Mouse (Mus musculus) MEL-GATA-1-ER (cell line): ENCODE measurements around the gene Gpatch1.

ENCODE experiments used
- DNase-seq: peaks from one replicate; pipeline ENCODE4 v3.0.0-alpha.2; 2012; ENCODE audit warnings: low read depth; ENCODE audit errors: extremely low read depth

The Gpatch1 gene

DNA sequence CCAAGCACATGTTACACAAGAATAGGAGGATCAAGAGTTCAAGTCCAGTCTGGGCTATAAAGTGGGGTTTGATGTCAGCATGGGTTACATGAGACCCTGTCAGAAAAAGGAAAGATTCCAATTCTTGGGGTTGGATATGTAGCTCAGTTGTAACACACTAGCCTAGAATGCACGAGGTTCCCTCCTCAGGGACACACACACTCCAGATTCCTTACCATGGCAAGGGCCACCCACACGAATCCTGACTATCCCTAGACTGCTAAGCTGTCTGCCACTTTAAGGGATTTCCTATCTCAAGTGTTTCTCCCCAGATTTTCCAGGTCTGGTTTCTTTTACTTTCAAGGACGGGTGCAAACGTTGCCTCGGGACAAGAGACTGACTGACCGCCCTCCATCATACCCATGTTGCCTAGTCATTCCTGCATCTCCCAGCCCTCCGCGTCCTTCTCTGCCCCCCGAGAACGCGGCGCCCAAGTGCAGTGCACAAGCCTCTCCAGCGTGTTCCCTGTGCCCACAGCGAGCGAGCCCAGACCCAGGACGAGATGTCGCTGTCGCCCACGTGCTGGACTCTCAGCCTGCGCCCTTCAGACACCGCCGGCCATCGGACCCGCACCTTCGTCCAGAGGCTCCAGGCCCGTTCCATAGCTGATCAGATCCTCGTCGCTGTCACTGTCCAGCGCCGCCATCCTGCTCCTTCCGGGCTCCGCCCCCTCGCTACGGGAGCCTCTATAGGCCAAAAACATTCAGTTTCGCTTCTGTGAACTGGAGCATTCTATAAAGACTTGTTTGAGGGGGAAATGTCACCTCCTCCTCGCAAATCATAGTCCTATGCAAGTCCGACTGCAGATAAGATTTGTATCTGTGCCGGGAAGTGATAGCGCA, at the start of gene Gpatch1:
Gene Gpatch1, minus strand, starts transcription at position 712 of the 881 bp plus-strand sequence.
- peak; percentile 75 for DNase-seq

DNA sequence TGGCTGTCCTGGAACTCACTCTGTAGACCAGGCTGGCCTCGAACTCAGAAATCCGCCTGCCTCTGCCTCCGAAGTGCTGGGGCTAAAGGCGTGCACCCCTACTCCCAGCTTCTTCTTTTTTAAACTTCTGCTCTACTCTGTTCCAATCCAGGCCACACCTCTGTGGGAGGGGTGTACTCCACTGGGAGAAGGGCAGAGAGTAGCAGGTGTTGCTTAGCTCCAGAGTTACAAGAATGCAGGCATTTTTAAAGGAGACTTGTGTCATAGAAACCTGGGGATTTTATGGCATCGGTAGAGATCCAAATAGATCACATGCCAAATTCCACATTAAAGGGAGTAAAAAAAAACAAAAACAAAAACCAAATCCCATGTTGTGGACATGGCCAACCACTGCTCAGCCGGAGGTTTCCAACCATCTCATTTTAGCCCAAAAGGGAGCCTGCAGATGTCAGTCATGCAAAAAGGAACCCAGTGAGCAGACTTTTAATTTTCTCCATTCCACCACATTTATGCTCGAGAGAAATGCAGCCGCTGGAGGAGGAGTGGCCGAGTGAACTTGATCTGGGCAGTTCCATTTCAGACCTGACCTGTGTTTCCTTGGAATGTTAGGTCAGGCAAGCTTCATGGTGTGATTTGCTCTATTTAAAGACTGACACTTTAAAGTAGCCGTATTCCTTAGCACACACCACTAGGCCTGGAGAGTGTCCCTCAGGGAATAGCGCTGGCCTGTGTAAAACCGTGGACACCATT, 47.1 kb upstream of the Gpatch1 start:
- DNase-seq, result no peak

DNA sequence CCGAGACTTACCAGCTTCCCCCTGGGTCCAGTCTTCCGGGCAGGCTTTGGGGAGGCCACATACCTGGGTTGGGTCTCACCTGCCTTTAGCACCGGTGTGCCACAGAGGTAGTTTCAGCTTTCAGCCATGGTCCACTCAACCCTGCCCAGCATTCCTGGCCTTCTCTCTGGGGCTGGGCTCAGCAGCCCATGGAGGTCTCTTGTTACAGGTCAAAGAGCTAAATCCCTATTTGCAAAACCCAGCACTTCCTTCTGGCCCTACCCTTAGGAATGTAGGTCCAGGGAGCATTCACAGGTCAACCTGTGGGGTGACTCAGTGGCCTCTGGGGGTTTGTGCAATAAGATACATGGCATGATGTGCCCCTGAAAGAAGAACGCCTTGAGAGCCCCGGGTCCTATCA, 44.6 kb upstream of the Gpatch1 start:
- DNase-seq, result no peak

DNA sequence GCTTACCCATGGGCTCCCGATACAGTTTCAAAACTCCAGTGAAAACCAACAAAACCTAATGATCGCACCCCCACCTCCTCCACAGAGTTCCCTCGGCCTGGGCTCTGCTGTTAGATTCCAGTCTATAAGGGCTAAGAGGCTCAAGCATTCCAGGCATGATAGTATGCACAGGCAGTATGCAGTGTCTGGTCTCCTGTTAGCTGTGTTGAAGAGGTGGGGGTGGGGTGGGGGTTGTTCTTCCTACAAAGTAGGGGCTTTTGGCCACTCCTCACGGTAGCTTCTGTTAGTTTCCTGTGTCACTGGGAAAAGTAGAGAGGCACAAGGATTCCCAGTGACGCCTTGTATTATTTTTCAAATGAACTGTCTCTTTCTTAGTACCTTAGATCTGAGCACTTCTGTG, 44.0 kb upstream of the Gpatch1 start:
- DNase-seq, result no peak

DNA sequence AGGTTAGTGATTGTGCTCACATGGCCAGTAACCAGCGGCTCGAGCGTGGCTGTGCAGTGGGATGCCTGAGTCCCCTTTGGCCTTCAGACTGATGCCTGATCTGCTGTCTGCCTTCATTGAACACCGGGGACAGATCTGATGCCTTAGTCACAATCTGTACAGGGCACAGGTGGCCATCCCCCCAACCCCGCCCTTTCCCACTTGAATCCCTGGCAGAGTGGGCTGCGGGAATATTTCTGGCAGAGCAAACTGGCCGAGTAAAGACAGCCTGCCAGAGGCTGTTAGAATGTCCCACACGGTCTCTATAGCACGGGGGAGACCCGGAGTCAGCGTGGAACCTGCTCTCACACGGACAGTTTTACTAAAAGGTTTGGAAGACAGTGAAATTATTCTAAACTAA, 39.4 kb upstream of the Gpatch1 start:
- DNase-seq, result no peak

DNA sequence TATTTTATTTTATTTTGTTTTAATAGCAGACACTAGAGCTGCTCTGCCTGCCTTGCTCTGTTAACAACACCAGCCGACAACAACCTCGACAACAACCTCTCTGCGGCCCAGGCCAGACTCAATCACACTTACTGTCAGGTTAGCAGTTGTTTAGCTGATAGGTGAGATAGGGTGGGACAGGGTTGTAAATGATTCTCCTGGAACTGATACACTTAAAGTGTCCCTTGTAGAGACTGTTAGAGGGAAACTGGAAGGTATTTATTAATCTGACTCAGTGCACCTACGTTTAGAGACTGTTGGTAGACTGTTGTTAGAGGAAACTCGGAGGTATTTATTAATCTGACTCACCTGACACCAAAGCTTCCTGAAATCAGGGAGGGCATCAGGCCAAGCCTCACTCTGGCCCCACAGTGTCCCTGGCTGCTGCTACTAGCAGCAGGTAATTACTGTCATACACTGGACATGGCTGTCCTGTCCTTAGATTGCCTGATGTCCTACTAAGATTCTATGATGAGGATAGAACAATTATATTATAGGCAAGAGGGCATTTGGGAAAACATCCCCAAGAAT, 37.1 kb upstream of the Gpatch1 start:
- DNase-seq, result no peak

DNA sequence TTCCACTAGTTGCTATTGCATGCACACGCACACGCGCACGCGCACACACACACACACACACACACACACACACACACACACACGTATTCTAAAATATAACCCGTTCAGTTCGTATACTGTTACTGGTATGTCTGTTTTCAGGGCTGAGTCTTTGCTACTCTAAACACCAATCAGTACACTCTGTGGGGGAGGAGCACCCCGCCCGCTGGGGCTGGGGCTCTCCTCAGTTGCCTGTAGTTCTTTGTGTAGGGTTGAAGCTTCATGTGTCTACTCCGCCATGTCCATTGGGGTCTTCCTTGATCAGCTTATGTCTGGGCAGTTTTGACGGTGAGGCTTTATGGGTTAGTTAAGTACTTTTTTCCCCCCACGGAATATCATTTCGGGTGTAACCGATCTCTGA, 35.1 kb upstream of the Gpatch1 start:
- DNase-seq, result no peak

DNA sequence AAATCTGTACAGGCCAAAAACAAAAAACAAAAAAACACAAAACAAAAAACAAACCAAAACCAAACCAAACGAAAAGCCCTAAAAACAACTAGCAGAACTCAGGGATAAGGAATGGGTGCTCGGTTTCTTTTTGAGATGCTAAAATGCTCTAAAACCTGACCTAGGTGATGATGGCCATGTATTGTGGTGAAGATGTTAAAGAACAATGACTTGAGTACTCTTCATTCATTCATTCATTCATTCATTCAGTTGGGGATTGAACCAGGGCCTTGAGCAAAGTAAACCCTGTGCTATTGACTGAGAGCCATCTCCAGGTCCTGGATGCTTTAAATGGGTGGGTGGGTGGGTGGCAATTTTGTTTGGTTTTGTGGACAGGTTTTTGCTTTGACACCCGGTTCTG, 32.9 kb upstream of the Gpatch1 start:
- no peak for DNase-seq

DNA sequence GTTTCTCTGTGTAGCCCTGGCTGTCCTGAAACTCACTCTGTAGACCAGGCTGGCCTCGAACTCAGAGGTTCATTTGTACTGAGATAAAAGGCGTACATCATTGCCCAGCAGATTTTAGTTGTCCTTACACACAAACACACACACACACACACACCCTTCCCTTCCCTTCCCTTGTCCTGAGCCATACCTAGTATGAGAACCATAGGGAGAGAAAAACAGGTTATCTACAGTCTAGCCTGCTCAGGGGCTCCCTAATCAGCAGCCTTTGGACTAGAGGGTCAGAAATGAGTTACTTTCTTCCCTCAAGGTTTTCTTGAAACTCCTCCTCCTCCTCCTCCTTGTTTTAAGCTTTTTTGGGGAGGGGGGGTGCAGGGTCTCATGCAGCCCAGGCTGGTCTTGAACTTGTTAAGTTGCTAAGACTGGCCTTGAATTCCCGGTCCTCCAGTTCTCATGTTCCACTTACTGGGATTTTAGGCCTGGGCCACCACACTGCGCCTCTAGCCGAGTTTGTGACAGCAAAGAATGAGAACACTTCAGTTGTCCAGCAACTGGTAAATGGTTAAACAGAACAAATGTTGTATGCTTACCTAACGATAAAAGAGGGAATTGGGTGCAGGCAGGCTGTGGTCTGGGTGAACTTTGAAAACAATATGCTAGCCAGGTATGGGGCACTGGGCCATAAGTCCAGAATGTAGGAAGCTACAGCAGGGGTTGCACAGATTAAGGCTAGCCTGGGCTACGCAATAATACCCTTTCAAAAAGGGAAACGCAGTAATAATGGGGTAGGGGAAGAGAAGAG, 31.8 kb upstream of the Gpatch1 start:
- no peak for DNase-seq

DNA sequence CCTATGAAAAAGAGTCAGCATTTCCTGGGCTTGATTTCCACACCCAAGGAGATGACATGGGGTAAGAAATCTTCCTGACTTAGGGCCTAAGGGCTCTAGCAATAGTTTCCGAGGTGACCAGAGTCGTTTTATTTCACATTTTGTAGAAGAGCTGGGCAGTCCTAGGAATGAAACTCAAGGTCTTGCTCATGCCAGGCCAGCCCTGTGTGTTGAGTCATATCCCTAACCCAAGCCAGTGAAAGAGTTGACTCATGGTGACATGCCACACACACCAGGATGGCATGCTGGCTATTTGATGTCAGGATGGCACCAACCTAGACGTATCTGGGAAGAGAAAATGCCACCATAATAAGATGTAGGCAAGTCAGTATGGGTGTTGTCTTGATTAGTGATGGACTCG, 30.8 kb upstream of the Gpatch1 start:
- DNase-seq, result no peak

DNA sequence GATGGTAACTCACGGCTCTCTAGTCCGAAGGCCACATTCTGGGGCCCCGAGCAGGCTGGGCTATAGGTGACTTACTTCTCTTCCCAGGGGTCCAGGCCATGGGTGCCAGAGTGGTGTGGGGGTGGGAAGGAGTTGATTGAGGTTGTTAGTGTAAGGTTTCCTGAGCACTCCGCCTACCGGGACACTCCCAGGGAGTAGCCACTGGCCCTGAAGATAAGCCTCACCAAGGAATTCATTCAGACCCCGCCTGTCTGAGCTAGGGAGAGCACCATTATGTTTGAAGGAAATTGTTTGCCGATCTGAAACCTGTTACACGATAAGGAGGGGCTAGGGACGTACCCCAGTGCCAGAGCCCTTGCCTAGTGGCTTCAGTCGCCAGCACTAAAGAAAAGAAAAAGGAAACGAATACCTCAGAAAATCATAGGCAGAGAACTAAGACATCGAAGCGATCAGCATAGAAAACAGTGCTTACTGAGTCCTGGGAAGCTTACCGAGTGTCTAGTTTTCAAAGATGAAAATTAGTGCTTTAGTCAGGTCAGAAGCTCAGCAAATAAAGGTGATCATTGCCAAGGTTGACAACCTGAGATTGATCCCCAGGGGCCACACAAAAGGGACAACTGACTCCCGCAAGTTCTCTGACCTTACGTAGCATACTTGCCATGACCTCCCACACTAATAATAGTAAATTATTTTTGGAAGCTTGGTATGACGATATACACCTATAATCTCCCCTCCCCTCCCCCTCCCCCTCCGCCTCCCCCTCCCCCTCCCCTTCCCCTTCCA, 29.9 kb upstream of the Gpatch1 start:
- no peak for DNase-seq

DNA sequence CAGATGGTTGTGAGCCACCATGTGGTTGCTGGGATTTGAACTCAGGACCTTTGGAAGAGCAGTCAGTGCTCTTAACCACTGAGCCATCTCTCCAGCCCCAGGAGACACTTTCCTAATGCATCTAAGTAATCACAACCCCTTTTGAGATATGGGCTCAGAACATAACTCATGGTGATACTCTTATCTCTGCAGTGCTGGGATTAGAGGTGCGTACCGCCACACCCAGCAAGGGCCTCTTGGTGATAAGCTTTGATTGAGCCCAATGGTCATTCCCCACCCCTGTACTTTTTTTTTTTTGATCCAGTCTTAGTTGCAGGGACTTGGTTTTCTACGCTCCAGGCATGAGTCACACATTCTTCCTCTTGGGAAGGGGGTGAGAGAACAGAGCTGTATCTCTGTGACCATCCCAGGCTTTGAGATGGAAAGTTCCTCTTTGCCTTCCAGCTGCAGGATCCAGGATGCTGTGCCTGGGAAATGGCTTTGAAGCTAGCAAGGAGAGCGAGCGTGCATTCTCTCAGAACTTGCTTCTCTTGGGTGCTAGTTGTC, 26.6 kb upstream of the Gpatch1 start:
- no peak for DNase-seq

DNA sequence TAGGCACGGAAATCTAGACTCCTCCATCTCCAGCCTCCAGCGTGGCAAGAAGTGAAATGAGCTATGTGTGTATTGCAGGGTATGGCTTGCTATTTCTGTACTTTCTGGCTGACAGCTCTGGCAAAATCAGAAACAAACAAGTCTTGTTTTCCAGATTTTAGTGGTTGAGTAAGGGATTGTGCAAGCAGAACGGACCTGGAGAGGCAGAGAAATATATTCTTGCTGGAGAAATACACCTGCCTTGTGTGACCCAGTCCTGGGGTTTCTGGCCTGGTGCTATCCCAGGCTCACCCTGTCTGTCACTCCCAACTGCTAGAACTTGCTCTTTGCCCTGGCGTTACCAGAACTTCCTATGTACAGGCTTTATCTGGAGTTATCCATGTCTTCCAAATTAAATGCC, 24.3 kb upstream of the Gpatch1 start:
- DNase-seq, result no peak

DNA sequence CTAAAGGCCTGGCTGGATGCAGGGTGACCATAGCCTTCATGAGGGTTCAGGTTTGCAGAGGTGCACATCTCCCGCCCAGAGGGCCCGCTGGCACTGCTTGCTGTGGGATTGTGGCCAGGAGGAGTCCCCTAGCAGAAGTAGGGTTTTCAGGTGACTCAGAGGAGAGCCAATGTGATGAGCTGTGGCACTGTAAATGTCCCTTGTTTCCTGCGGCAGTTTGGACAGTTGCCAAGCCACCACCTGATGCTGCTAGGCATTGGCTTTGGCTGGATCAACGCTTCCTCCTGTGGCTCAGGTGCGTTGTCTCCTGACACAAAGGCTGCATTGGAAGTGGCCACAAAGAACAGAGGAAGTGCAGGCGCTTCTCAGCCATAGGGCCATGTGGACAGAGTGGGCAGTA, 23.0 kb upstream of the Gpatch1 start:
- DNase-seq, result no peak

DNA sequence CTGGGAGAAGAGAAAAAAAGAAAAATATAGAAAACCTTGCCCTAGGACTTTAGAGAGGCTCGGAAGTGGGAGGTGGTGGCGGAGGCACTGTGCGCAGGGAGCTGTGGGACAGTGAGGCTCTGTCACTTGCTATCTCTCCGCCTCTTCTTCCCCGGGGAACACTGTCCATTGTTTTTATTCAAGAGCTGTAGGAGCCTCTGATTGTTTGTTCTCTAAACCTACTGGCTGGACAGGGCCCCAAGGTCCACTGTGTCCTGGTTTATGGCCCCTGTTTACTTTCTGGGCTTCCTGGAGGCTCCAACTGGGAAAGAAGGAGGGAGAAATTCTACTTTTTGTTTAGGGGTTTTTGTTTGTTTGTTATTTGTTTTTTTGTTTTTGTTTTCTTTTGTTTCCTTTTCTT, 22.0 kb upstream of the Gpatch1 start:
- DNase-seq, result no peak

DNA sequence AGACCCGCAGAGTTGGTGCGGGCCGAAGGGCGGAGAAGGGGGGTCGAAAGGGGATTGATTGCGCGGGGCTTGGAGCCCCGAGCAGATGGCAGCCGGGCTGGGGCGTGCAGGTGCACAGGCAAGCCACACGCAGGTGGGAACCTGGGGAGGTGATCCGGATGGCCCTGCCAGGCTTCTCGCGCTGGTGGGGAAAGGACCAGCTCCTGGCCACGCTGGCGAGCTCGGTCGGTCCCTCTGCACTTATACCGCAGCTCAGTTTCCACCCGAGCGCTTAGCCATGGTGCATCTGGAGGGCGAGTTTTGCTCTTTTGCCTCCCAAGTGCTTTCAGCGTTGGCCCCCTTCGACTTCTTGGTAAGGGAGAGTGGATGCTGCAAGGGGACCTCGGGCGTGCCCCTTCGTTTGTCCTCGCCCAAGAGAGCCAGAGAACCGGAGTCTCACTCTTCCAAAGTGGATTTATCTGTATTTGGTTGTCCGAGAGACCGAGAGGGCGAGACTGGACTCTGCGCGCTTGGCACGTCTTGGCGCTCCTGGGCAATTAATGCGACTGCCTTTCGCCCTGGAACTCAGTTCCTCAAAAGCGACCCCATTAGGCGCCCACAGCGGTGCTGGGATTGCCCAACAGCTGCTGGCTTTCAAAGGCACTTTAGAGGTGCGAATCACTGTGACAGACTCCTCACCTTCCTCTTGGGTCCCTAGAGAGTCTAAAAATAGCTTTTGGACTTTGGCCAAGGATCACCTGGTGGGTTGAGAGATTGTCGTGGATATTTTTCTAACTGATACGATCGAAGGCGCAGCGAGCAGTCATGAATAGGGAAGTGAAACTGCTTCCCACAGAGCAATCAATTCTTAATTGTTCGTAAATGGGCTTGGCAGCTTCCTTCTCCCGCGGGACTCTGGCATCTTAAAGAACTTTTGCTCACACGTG, 16.6 kb upstream of the Gpatch1 start:
- DNase-seq, result peak; percentile 28

DNA sequence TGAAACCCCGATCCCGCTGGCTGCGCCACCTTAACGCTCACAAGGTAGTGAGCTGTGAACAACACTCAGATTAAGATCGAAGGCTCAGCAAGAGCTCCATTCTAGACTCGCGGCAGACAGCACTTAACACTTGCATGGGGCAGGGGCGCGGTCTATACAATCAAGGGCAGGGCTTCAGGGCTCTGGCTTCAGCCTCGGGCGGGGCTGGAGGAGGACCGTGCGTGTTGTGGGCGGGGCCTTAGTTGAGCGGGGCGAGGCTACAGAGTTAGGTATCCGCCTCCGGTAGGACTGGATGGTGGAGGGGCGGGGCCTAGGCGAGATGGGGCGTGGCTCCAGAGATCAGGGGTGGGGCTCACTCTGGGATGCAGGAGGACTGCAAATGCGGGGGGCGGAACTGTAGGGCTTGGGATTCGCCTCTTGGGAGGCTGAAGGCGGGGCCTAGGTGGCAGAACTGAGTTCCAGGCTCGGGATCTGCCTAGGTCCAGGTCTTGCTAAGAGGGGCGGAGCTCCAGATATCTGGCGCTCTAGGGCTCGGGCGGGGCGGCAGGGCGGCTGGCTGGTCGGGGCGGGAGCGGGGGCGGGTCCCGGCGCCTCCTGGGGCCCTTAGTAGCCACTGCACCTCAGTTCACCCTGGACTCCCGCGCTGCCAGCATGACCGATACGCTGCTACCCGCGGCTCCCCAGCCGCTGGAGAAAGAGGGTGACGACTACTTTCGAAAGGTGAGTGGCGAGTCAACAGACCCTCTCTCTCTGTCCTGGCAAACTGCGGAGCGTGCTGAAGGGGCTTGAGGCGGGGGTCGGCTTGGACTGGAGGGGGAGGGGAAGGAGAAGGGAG, 15.7 kb upstream of the Gpatch1 start, which contains the start of gene Rhpn2:
Gene Rhpn2, plus strand, starts transcription at position 479 of the 835 bp plus-strand sequence.
- DNase-seq, result peak; percentile 95

DNA sequence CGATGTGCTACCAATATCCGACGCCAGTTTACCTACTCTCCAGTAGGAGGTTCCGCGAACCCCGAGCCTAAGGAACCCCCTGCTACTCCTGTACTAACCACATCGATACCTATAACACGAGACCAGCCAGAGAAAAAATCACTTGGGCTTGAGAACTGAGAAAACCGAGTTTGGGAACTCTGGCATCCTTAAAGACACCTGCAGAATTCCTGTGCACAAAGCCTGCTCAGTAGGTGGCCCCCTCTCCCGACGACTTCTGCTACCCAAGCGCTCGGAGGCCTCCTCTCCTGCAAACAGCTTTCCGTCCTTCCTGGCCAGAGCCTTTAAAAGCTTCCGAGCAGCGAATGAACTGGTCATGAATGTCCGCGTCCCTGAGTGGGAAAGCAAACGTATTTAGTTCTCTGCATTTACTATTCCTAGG, 15.0 kb upstream of the Gpatch1 start:
- no peak for DNase-seq
